Mouse (Mus musculus): ENCODE measurements around the gene Sgcg.

Sgcg gene

GRCm38 (mm10) chr14:61258352-61258751 is at the start of gene Sgcg:
Gene Sgcg (minus strand): TSS chr14:61258490.
- WGBS, result 61% methylated on average over 11 of the region's 11 CpGs

DNA sequence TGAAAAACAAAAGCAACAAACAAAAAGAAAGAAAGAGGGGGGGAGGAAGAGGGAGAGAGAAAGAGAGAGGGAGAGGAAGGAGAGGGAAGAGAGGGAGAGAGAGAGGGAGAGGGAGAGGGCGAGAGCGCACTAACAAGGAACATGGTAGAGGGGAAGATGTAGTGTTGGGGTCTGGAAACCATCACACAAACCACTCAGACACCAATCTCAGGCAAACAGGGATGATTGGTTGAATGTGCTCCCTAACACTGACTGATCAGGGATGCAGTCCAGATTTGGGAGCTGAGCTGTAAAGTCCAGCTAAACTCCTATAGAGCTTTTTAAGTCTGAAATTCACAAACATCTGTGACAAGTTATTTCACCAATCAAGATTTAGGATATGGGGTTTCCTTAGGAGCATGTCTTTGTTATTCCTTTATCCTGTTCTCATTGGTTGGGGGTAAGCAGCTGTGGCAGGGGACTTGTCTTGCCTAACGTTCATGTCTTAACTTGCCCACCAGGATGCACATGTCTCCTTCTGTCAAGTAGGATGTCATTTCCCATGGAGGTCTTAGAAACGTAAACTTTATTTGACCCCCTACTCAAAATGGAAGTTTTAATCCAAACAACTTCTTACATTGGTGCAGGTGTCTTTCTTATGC is 45.8 kb upstream of the Sgcg start:
- WGBS, result 84% methylated on average over 4 of the region's 4 CpGs

DNA sequence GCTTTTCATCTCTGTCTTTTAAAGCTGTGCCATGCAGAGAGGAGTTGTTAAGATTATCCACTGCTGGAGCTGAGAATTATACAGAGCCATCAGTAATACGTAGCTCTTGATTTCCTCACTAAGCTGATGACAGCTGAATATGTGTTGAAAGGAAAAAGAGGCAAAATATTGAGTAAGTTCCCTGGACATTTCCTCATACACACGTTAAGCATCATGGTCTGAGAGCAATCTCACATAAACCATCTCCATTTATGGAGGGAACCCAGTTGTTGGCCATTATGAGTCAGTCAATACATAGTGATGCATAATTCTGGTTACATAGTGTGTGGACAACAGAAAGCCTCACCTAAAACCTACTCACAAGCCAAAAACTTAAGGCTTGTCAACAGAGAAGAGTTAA is 44.1 kb upstream of the Sgcg start:
- WGBS, result 70% methylated on average over 2 of the region's 2 CpGs

DNA sequence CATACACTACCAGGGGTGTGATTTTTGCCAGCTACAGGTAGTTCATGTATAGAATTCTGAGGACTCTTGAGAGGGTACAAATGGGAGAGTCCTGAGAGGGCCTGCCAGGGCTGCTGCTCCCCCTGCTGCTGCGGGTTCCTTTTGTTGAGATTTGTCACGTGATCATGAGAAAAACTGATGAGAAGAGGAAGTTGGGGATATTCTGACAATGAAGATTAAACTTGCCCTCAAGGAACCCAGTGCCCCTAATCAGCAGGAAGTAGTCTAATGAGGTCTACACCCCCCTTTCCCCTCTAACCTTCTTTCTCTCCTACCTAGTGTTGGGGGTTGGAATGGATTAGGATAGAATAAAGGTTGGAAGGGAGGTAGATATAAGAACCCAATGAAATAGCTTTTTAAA is 43.0 kb upstream of the Sgcg start:
- 51% methylated on average over 2 of the region's 2 CpGs for WGBS

DNA sequence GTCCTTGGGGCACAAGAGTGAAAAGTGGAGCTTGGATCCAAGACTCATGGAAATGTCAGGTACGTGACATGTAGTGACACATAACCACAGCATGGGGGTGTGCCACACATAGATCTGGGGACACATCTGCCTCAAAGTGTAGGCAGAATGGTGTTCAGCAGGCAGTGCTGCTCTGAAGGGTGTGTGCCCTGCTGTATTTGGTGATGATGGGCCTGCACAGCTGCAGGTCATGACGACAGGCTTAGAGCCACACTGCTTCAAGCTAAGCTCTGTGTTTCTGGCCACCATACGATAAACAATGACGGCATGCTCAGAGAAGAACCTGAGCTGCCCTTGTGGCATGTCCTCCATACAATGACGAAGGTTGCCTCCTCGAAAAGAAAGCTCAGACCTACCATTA is 41.5 kb upstream of the Sgcg start:
- 90% methylated on average over 6 of the region's 6 CpGs for WGBS

DNA sequence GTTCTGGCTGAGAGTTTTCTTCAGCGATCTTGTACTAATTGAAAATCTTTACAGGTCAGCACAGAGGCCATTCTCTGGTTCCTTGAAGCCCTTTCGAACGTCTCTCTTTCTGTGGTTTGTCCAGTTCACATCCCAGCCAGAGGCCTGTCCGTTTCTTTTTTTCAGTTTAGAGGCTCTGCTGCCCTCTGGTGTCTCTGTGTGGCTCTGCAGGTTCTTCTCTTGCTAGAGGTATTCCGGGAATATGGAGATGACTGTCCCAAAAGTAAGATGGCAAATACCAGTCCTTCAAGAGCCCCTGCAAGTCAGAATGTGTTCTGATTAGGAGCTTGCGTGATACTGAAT is 36.4 kb upstream of the Sgcg start:
- WGBS, result 16% methylated on average over 6 of the region's 6 CpGs

GRCm38 (mm10) chr14:61293884-61294737 is 35.8 kb upstream of the Sgcg start:
- WGBS, result 27% methylated on average over 16 of the region's 16 CpGs

DNA sequence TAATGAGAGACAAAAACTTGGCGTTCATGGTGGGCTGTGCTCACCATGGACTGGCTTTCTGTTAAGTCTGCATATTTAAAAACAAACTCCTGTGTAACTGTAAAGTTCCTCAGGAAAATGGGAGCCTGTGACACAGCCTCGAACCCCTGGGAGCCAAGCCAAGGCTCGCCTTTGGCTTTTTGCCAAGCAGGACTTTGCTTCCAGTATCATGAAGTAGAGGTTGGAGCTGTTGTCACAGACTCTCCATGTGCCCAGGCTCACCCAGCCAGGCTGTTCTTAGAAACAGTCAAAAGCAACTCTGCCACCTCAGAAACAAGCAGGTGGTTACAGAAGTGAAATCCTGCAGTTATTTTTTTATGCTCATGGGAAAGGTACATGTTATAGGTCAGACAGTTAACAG is 32.4 kb upstream of the Sgcg start:
- WGBS, result 45% methylated on average over 3 of the region's 3 CpGs

DNA sequence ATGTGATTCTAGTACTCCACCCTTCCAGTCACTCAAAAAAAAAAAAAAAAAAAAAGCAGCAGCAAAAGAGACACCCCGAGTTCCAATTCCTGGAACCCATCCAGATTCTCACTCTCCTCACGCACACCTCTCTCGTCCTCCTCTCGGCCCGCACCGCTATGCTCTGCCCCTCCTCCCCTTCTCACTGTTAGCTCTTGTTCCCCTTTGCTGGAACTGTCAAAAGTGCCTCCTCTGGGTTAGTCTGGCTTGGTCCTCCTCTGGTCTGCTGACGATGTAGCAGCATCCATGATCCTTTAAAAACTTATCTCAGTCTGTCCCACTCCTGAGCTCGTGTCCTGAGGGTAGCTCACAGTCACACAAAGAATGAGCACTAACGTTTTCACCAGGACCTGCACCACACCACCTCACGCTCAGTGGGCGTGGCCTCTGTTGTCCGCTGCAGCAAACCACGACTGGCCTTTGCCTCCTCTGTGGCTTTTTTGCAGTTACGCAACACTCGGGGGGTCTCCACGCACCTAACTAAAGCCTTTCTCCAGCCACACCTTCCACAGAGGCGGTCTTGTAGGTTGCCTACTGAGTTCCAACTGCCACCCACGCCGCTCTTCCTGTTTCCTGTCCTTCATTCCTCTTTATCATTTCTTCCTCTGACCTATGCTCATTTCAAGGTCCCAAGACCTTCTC is 30.5 kb upstream of the Sgcg start:
- 69% methylated on average over 19 of the region's 19 CpGs for WGBS

DNA sequence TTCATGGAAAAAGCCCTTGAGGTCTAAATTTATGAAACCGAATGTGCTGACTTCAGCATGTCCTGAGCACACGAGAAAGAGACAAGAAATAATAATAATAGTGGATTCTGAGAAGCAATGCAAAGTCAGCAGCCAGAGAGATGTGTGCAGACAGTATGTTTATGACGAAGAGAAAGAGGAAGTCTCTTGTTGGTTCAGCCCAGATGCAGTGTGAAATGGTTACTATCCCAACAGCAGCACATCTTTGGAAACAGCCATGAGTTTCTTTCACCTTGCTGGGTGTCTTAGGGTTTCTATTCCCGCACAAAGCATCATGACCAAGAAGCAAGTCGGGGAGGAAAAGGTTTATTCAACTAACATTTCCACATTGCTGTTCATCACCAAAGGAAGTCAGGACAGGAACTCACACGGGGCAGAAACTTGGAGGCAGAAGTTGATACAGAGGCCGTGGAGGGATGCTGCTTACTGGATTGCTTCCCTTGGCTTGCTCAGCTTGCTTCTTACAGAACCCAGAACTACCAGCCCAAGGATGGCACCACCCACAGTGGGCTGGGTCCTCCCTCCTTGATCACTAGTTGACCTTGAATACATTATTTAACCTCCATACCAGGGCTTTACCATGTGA is 20.5 kb upstream of the Sgcg start:
- WGBS, result 87% methylated on average over 7 of the region's 7 CpGs

DNA sequence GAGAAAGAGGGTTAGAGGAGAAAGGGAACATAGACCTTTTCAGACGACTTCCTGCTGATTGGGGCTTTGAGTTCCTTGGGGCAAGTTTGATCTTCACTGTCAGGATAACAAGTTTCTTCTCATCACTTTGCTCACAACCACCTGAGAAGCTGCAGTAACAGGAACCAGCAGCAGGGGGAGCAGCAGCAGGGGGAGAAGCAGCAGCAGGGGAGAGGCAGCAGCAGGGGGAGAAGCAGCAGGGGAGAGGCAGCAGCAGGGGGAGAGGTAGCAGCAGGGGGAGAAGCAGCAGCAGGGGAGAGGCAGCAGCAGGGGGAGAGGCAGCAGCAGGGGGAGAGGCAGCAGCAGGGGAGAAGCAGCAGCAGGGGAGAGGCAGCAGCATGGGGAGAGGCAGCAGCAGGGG is 19.0 kb upstream of the Sgcg start:
- 50% methylated on average over 1 of the region's 1 CpGs for WGBS

- 8% methylated on average over 38 of the region's 38 CpGs for WGBS
These were observed 16.3 kb upstream of the Sgcg start for GRCm38 (mm10) chr14:61274414-61275198.

DNA sequence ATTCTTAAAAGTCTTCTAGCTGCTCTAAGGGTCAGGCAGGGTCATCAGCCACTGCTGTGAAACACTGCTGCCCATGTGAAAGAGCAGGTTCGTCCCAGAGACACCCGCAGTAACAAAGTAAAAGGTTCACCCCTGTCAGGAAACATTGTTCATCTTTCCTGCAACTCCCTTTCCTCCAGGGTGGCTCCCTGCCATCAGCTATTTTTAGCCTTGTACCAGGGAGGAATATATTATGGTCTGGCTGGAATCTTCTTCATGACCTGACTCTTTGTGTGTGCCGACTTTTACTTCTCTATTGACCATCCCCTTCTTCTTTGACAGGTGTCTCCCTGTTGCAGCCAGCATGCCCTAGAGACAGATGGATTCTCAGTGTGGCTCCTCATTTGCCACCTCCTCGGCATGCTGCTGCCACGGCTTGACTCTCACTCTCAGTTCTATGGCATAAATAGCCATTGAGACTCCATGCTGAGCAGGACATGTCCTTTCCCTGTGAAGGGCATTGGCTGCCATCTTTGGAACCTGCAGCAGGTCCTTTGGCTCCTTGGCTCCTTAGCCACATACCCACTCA is 9.7 kb upstream of the Sgcg start:
- 36% methylated on average over 5 of the region's 5 CpGs for WGBS

GRCm38 (mm10) chr14:61259084-61259483 is 794 bp upstream of the Sgcg start:
- WGBS, result 45% methylated on average over 3 of the region's 3 CpGs

- WGBS, result 88% methylated on average over 15 of the region's 15 CpGs
These were observed 5.5 kb downstream of the Sgcg start for GRCm38 (mm10) chr14:61252596-61253388.

DNA sequence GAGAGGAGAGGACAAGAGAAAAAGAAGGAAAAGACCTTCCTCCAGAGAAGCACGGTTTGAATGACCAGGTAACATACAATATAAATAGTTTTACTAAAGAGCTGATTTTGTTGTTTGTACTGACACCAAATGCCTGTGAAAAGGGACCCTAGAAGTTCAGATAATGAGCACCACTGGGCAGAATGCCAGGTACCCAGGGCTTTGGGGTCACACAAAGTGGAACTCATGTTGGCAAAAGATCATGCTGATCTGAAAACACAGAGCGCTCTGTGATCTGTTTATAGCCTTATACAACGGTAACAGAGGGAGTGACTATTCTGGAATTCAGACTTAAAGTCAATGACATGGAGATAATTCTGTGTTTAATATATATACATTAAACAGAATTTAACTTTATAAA is 11.8 kb downstream of the Sgcg start:
- 57% methylated on average over 3 of the region's 3 CpGs for WGBS

DNA sequence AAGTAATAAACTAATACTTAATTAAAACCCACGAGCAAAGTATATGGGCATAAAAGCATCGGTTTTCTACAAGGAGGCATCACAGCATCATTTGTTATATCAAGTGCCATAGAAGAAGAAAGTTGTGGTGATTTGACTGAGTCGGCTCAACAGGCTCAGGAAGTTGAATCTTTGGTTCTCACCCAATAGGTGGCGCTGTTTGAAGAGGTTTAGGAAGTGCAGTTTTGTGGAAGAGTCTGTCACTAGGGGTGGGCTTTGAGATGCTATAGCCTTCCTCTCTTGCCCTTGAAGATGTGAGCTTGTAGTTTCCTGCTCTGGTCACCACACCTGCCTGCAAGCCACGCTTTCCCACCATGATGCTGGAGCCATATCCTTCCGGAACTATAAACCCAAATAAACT is 15.7 kb downstream of the Sgcg start:
- 51% methylated on average over 6 of the region's 6 CpGs for WGBS

DNA sequence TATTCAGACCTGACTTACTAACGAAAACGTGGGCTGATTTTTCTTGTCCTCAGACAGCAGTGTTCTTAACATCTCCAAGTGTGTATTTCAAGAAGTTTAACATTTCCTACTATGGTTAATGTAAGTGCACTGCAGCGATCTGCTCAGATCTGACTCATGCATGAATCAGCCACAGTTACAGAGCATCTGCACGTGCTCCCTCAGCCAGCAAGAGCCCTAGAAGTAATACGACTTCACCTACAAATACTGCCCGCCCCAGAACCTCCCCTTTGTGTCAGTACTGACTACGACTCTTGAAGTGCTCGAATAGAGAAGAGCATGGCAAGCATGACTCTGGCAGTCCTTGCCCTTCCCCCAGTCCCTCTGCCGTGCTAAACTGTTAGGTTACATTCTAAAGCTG is 19.5 kb downstream of the Sgcg start:
- 39% methylated on average over 9 of the region's 9 CpGs for WGBS

DNA sequence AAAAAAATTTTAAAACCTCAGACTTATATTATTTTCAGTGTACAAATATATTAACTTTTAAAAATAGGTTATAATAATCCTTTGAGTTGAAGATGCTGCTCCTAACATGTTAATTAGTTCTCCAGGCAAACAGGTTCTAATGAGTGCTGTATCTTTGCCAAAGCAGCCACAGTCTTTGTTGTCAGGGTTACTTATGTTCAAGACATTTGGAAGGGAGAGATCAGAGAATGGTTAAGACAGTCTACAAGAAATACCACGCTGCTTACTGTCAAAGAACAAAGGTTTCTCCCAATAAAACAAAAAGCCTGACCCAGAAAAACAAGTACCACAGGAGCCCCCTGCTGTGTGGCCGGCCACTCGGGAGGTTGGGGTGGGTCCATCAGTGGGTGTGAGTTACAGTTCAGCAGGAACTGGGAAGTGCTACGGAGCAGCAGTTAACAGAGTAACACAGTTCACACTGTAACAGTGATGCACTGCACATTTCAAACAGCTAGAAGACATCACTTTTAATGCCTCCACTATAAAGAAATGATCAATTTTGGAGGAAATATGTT is 21.1 kb downstream of the Sgcg start:
- WGBS, result 41% methylated on average over 4 of the region's 4 CpGs

- 69% methylated on average over 5 of the region's 5 CpGs for WGBS
These were observed 22.3 kb downstream of the Sgcg start for GRCm38 (mm10) chr14:61235846-61236474.

Data from cerebral cortex, adult 2 months (tissue).